Comparison of ENCODE assay signal across 9 mouse cellular contexts in genomic region chr4:110152103-110152946, GRCm38 (mm10).
DNase-seq lines count a peak whose midpoint lies in the region; ATAC-seq and TF ChIP-seq lines count a peak whose summit lies in the region.
"Had no signal": no experiment of that assay in that cellular context is flagged by ENCODE, and none has a peak within 500 bp of the region (broad histone marks: within the 10 kb centered on the region; RNA-seq: fewer than 3 reads in every experiment).

No protein-coding gene starts in this region.

- peak overlapping the region; percentile 39 for H3K4me2 ChIP-seq in kidney, embryonic 16.5 days (replicated peaks; ENCODE audit: low read depth, low read length)
- H3K4me2 ChIP-seq in midbrain, postnatal 0 days (ENCODE audit: low read depth, low read length, poor library complexity, severe bottlenecking): peak overlapping the region; percentile 24; the same call in 1 of the 2 replicates
- H3K4me2 ChIP-seq in stomach, postnatal 0 days (replicated peaks; ENCODE audit: low read depth): no peak overlapping the region
- no peak overlapping the region for H3K4me2 ChIP-seq in intestine, embryonic 15.5 days (replicated peaks)

- peak; percentile 46 for TF ChIP-seq CTCF in midbrain, postnatal 0 days (IDR thresholded peaks at IDR 0.05)
- TF ChIP-seq CTCF in stomach, postnatal 0 days (IDR thresholded peaks at IDR 0.05; ENCODE audit: low read depth): no peak

- no peaks in the 10 kb centered on the region for H3K36me3 ChIP-seq in kidney, embryonic 16.5 days (ENCODE audit: insufficient read depth, low read length)
- H3K36me3 ChIP-seq in hindbrain, embryonic 10.5 days: no peaks in the 10 kb centered on the region
- H3K36me3 ChIP-seq in midbrain, postnatal 0 days (ENCODE audit: insufficient read depth, low read length): no peaks in the 10 kb centered on the region
- H3K36me3 ChIP-seq in stomach, postnatal 0 days (ENCODE audit: control insufficient read depth, insufficient read depth, low read length): no peaks in the 10 kb centered on the region
- H3K36me3 ChIP-seq in intestine, embryonic 15.5 days: no peaks in the 10 kb centered on the region

- no peak overlapping the region for H3K9ac ChIP-seq in kidney, embryonic 16.5 days (replicated peaks; ENCODE audit: low read length)
- no peak overlapping the region for H3K9ac ChIP-seq in midbrain, postnatal 0 days (replicated peaks; ENCODE audit: low read length, poor library complexity, severe bottlenecking)
- H3K9ac ChIP-seq in stomach, postnatal 0 days (ENCODE audit: low read length): no peak overlapping the region
- H3K9ac ChIP-seq in intestine, embryonic 15.5 days: no peak overlapping the region

- H3K27me3 ChIP-seq in kidney, embryonic 16.5 days (ENCODE audit: insufficient read depth, low read length): no peaks in the 10 kb centered on the region
- peaks cover 4% of the 10 kb centered on the region; the same call in 1 of the 2 replicates for H3K27me3 ChIP-seq in hindbrain, embryonic 10.5 days (ENCODE audit: insufficient read depth, poor library complexity, severe bottlenecking)
- no peaks in the 10 kb centered on the region for H3K27me3 ChIP-seq in midbrain, postnatal 0 days (ENCODE audit: insufficient read depth, low read length)
- H3K27me3 ChIP-seq in stomach, postnatal 0 days (ENCODE audit: control insufficient read depth, insufficient read depth, low read length): no peaks in the 10 kb centered on the region
- H3K27me3 ChIP-seq in intestine, embryonic 15.5 days (replicated peaks): no peaks in the 10 kb centered on the region
- H3K27me3 ChIP-seq: Patski had no signal

- H3K27ac ChIP-seq in kidney, embryonic 16.5 days (ENCODE audit: low read length): no peak overlapping the region
- peak overlapping the region; percentile 79 for H3K27ac ChIP-seq in hindbrain, embryonic 10.5 days
- peak overlapping the region; percentile 60 for H3K27ac ChIP-seq in midbrain, postnatal 0 days (ENCODE audit: low read depth, low read length)
- no peak overlapping the region for H3K27ac ChIP-seq in stomach, postnatal 0 days (replicated peaks)
- no peak overlapping the region for H3K27ac ChIP-seq in intestine, embryonic 15.5 days

- TF ChIP-seq EP300 in stomach, postnatal 0 days (optimal IDR thresholded peaks at IDR 0.05): no peak

- DNase-seq in kidney, adult 8-10 months: no peak
- peak; percentile 10 for DNase-seq in cerebellum, adult 9-11 months
- peak; percentile 92 for DNase-seq in hindbrain, embryonic 10.5 days (ENCODE audit: low spot score)
- peak; percentile 90 for DNase-seq in midbrain, postnatal 0 days (ENCODE audit: low spot score)
- no peak for DNase-seq in stomach, postnatal 0 days (ENCODE audit: low spot score)
- no peak for DNase-seq in lung, postnatal 14 days

- H3K9me3 ChIP-seq in kidney, embryonic 16.5 days (ENCODE audit: low read length): no peaks in the 10 kb centered on the region
- H3K9me3 ChIP-seq in hindbrain, embryonic 10.5 days: no peaks in the 10 kb centered on the region
- H3K9me3 ChIP-seq in midbrain, postnatal 0 days (ENCODE audit: low read length): no peaks in the 10 kb centered on the region
- H3K9me3 ChIP-seq in stomach, postnatal 0 days (ENCODE audit: control insufficient read depth, low read length): no peaks in the 10 kb centered on the region
- H3K9me3 ChIP-seq in intestine, embryonic 15.5 days: no peaks in the 10 kb centered on the region

- no peaks in the 10 kb centered on the region; the same call in 1 of the 2 replicates for H3K4me1 ChIP-seq in kidney, embryonic 16.5 days (ENCODE audit: insufficient read depth, low read length)
- peaks cover 34% of the 10 kb centered on the region for H3K4me1 ChIP-seq in hindbrain, embryonic 10.5 days (replicated peaks)
- peaks cover 10% of the 10 kb centered on the region; the same call in 1 of the 2 replicates for H3K4me1 ChIP-seq in midbrain, postnatal 0 days (ENCODE audit: insufficient read depth, low read length)
- no peaks in the 10 kb centered on the region for H3K4me1 ChIP-seq in stomach, postnatal 0 days (replicated peaks; ENCODE audit: control insufficient read depth, insufficient read depth)
- H3K4me1 ChIP-seq in intestine, embryonic 15.5 days (replicated peaks): no peaks in the 10 kb centered on the region

- peak; percentile 77 for ATAC-seq in kidney, embryonic 16.5 days (ENCODE audit: low FRiP score, low TSS enrichment)
- peak; percentile 93 for ATAC-seq in midbrain, postnatal 0 days (ENCODE audit: low FRiP score)
- no peak; the same call in 1 of the 2 replicates for ATAC-seq in stomach, postnatal 0 days (ENCODE audit: low FRiP score, low TSS enrichment)
- no peak for ATAC-seq in intestine, embryonic 15.5 days
- ATAC-seq: Patski had no signal

- WGBS in kidney, embryonic 16.5 days: 10% methylated on average over 15 of the region's 15 CpGs
- WGBS in hindbrain, embryonic 10.5 days: 12% methylated on average over 15 of the region's 15 CpGs
- WGBS in midbrain, postnatal 0 days: 3% methylated on average over 15 of the region's 15 CpGs
- WGBS in stomach, postnatal 0 days: 35% methylated on average over 15 of the region's 15 CpGs
- 32% methylated on average over 15 of the region's 15 CpGs for WGBS in intestine, embryonic 15.5 days

- no peak overlapping the region for H3K4me3 ChIP-seq in kidney, embryonic 16.5 days (ENCODE audit: low read length)
- peak overlapping the region; percentile 18; the same call in 1 of the 2 replicates for H3K4me3 ChIP-seq in hindbrain, embryonic 10.5 days
- H3K4me3 ChIP-seq in midbrain, postnatal 0 days (ENCODE audit: low read depth, low read length): no peak overlapping the region
- H3K4me3 ChIP-seq in stomach, postnatal 0 days (ENCODE audit: low read depth, low read length): no peak overlapping the region
- H3K4me3 ChIP-seq in intestine, embryonic 15.5 days (replicated peaks): no peak overlapping the region

Comparison
In these comparisons a context has a peak if more than half of its experiments do, and no peak if none do; other contexts are left out.
1. ATAC-seq: peak in kidney, embryonic 16.5 days (single experiment) and midbrain, postnatal 0 days (single experiment); none in stomach, postnatal 0 days (single experiment) and intestine, embryonic 15.5 days (single experiment).
2. H3K27ac ChIP-seq: peak in hindbrain, embryonic 10.5 days (single experiment) and midbrain, postnatal 0 days (single experiment); none in kidney, embryonic 16.5 days (single experiment), stomach, postnatal 0 days (single experiment) and intestine, embryonic 15.5 days (single experiment).
3. H3K4me2 ChIP-seq: peak in kidney, embryonic 16.5 days (single experiment) and midbrain, postnatal 0 days (single experiment); none in stomach, postnatal 0 days (single experiment) and intestine, embryonic 15.5 days (single experiment).
4. DNase-seq: peak in cerebellum, adult 9-11 months (single experiment), hindbrain, embryonic 10.5 days (single experiment) and midbrain, postnatal 0 days (single experiment); none in kidney, adult 8-10 months (0 of 2), stomach, postnatal 0 days (single experiment) and lung, postnatal 14 days (single experiment).